Mouse (Mus musculus) lung, postnatal 0 days (tissue): ENCODE results near the gene Leng8.

ENCODE experiments used
- CTCF ChIP-seq: IDR thresholded peaks from 2 replicates; pipeline ENCODE4 v1.5.1; 2016; ENCODE audit warnings: antibody characterized with exemption, mild to moderate bottlenecking
- EP300 ChIP-seq: IDR thresholded peaks from 2 replicates; pipeline ENCODE4 v1.6.1; 2016; ENCODE audit warnings: antibody characterized with exemption, mild to moderate bottlenecking, control low read depth

- TF ChIP-seq EP300, result no peak
- TF ChIP-seq CTCF, result no peak
Observed at GRCm38 (mm10) chr7:4142796-4143445, 6.1 kb downstream of the Leng8 start.
